Mouse (Mus musculus): Measurements from ENCODE around the gene Mon1b. TPM values are rescaled to one million over a fixed set of nuclear protein-coding genes. Genes with fewer than 3 reads are reported as not detected.

The Mon1b gene
- polyA plus RNA-seq, 1 experiment from 2014 or later, result 11.5 TPM

GRCm38 (mm10) chr8:113679361-113679760 lies 44.0 kb downstream of the Mon1b start:
- Histone ChIP-seq H3K4me1 (replicated peaks) (no peaks in the 10 kb centered on the region), H3K27me3 (ENCODE audit: insufficient read depth, poor library complexity, severe bottlenecking) (no peaks in the 10 kb centered on the region), H3K9me3 (no peaks in the 10 kb centered on the region), H3K4me3 (no peak overlapping the region), H3K36me3 (no peaks in the 10 kb centered on the region), H3K27ac (no peak overlapping the region)
- no peak for DNase-seq (ENCODE audit: low spot score)
- WGBS, result 83% methylated on average over 3 of the region's 3 CpGs

- 81% methylated on average over 17 of the region's 17 CpGs for WGBS
- Histone ChIP-seq H3K4me3 (no peak overlapping the region), H3K4me1 (replicated peaks) (no peaks in the 10 kb centered on the region), H3K36me3 (no peaks in the 10 kb centered on the region), H3K9me3 (no peaks in the 10 kb centered on the region), H3K27me3 (ENCODE audit: insufficient read depth, poor library complexity, severe bottlenecking) (no peaks in the 10 kb centered on the region), H3K27ac (peak overlapping the region; percentile 40; the same call in 1 of the 2 replicates)
- DNase-seq (ENCODE audit: low spot score), result no peak
Measured at GRCm38 (mm10) chr8:113687889-113688542, 52.6 kb downstream of the Mon1b start.

- no peak overlapping the region for H3K4me3 ChIP-seq
- no peaks in the 10 kb centered on the region for H3K27me3 ChIP-seq (ENCODE audit: insufficient read depth, poor library complexity, severe bottlenecking)
- 92% methylated on average over 8 of the region's 8 CpGs for WGBS
- no peaks in the 10 kb centered on the region for H3K9me3 ChIP-seq
- no peak overlapping the region for H3K27ac ChIP-seq
- no peaks in the 10 kb centered on the region for H3K4me1 ChIP-seq (replicated peaks)
- DNase-seq (ENCODE audit: low spot score), result no peak
- H3K36me3 ChIP-seq, result no peaks in the 10 kb centered on the region
Measured at GRCm38 (mm10) chr8:113688543-113688915, 53.1 kb downstream of the Mon1b start.

DNA sequence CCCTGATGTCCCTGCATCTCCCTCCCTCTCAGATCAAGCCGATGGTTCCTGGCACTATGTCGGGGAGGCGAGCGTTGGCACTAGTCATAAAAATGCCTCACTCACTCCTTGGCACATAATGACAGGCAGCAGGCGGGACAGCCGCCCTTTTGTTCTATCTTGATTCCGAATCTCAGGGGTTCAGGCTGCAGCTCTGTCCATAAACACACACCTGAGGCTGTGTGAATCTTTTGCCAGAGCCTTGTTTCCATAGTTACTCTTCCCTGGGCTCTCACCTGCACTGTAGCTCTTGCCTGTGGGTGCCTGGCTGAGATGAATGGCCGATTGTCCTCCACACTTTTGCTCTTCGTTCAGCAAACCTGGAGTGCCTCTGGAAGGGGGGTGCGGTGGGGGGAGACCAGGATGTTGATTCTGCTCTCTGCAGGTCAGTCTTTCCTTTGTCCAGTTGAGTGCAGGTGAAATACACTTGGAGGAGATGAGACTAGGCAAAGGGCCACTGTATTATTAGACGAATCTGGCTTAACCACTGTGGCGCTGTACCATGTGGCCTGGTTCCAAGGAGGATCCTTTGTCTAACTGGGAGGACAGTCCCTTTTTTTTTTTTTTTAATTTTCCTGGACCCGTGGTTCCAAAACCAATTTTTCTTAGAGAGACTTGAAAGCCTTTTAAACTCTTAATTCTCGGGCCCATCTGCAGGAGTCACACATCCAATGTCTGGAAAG lies 56.4 kb downstream of the Mon1b start:
- H3K9me3 ChIP-seq, result no peaks in the 10 kb centered on the region
- no peak for DNase-seq (ENCODE audit: low spot score)
- H3K4me3 ChIP-seq, result no peak overlapping the region
- H3K27me3 ChIP-seq (ENCODE audit: insufficient read depth, poor library complexity, severe bottlenecking), result no peaks in the 10 kb centered on the region
- no peaks in the 10 kb centered on the region for H3K4me1 ChIP-seq (replicated peaks)
- H3K36me3 ChIP-seq, result no peaks in the 10 kb centered on the region
- 84% methylated on average over 14 of the region's 14 CpGs for WGBS
- 0 out of 2 replicates have a peak overlapping the region, but pooled peaks have one; percentile 29 for H3K27ac ChIP-seq

Other genes with a start within 250 kb of the Mon1b start
- not detected in 2 replicates for gene Syce1l, start 7.6 kb downstream of the Mon1b start, polyA plus RNA-seq (2016; fragmentation: Nextera tagmentation; extraction: Ambion mirVana)
- gene Adamts18, start 213.2 kb downstream of the Mon1b start, polyA plus RNA-seq (2016; fragmentation: Nextera tagmentation; extraction: Ambion mirVana), result 0.73 and 1.0 TPM in 2 replicates

Data from hindbrain, embryonic 10.5 days (tissue).